Mouse (Mus musculus) CH12.LX (cell line): ENCODE measurements at regions not wholly inside any gene's neighbourhood (a gene's known extent, or its start where the extent isn't known, plus 50 kb on each side); places are given as distances from the start of the nearest gene placed in this dataset.

Experiments used
- CTCF ChIP-seq, 2 experiments: IDR thresholded peaks in 1 of 2; conservative IDR thresholded peaks in 1 of 2; 2 replicates each; pipeline ENCODE4 v1.5.1; 2011 to 2012; ENCODE audit warnings: low read depth in 2 of 2, low read length in 2 of 2, improper control_type of control experiment in 1 of 2, inconsistent platforms in 1 of 2, mild to moderate bottlenecking in 1 of 2, moderate library complexity in 1 of 2
- E2F4 ChIP-seq: IDR thresholded peaks from 2 replicates; pipeline ENCODE4 v1.6.1; 2011; ENCODE audit warnings: low read depth, low read length, improper control_type of control experiment; ENCODE audit not compliant: insufficient replicate concordance
- JUN ChIP-seq: IDR thresholded peaks from 2 replicates; pipeline ENCODE4 v1.6.1; 2011; ENCODE audit warnings: low read depth, mild to moderate bottlenecking, low read length, improper control_type of control experiment, moderate library complexity; ENCODE audit not compliant: insufficient read depth
- MAX ChIP-seq: IDR thresholded peaks from 2 replicates; pipeline ENCODE4 v1.6.1; 2011; ENCODE audit warnings: low read length, improper control_type of control experiment
- POLR2A ChIP-seq: IDR thresholded peaks from 2 replicates; pipeline ENCODE4 v1.6.1; 2011; ENCODE audit warnings: low read depth, mild to moderate bottlenecking, improper control_type of control experiment, low read length
- RCOR1 ChIP-seq: conservative IDR thresholded peaks from 2 replicates; pipeline ENCODE4 v1.6.1; 2012; ENCODE audit warnings: low read depth, mild to moderate bottlenecking, inconsistent platforms, low read length, improper control_type of control experiment
- TBP ChIP-seq: conservative IDR thresholded peaks from 2 replicates; pipeline ENCODE4 v1.6.1; 2011; ENCODE audit warnings: low read depth, low read length, improper control_type of control experiment

DNA sequence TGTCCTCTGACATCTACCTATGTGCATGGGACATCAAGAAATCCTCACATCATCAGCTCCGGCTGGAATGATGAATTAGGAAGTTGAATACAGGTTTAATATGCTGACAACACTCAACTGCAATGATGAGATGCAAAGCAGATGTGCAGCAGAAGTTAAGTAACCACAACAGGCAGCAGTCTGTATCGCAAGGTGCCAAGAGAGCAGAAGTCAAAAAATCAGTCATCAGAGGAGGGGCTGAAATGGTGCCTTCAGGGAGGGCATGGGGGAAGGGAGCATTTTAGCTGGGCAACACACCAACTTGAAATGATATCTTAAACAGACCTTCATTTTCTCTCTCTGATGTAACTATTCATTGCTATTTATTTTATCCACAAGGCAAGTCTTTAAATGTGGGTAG, 152.3 kb upstream of the Fundc1 start:
- no peak for TF ChIP-seq CTCF (conservative IDR thresholded peaks at IDR 0.05 in 1 of 2, IDR thresholded peaks at IDR 0.05 in 1 of 2; ENCODE audit: low read depth in 2 of 2, low read length in 2 of 2)
- TF ChIP-seq E2F4, result no peak
- no peak for TF ChIP-seq MAX
- no peak for TF ChIP-seq POLR2A
- no peak for TF ChIP-seq TBP
- no peak for TF ChIP-seq JUN
- TF ChIP-seq RCOR1, result no peak
